In the genomic region with DNA sequence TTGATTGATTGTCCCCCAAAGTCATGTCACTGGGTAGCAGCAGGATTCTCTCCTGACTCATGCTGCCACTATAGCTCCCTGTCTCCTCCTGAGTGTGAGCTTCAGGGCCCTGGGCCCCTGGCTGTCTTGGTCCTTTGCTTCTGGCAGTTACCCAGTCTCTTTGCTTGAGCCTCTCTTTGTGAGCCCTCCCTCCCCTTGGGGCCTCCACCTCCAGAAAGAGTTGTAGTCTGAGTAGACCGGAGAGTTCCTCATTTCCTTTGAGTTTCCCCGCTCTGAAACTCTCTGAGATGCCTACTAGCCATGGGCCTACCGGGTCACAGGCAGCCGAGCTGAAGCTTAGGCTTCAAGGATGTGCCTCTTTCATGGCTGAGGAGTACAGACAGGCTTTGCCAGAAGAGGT, we compare ENCODE assay signal across 32 mouse cellular contexts. TPM values are rescaled to one million over a fixed set of nuclear protein-coding genes. Genes with fewer than 3 reads are reported as not detected.
A peak's percentile ranks its signal among the peaks of the same experiment; 100 is the strongest.
DNase-seq lines count a peak whose midpoint lies in the region; ATAC-seq and TF ChIP-seq lines count a peak whose summit lies in the region.
"Had no signal": no experiment of that assay in that cellular context is flagged by ENCODE, and none has a peak within 500 bp of the region (broad histone marks: within the 10 kb centered on the region; RNA-seq: fewer than 3 reads in every experiment).

No protein-coding gene starts in this region.

- peak overlapping the region; percentile 17; the same call in 1 of the 2 replicates for H3K27ac ChIP-seq in liver, embryonic 12.5 days
- H3K27ac ChIP-seq in liver, postnatal 0 days (ENCODE audit: low read depth): no peak overlapping the region
- H3K27ac ChIP-seq in liver, embryonic 15.5 days (replicated peaks): 0 out of 2 replicates have a peak overlapping the region, but pooled peaks have one; percentile 1
- H3K27ac ChIP-seq in liver, embryonic 11.5 days (ENCODE audit: low read depth, low read length): no peak overlapping the region
- H3K27ac ChIP-seq in MEL (ENCODE audit: control insufficient read depth, low read depth, low read length): no peak overlapping the region
- H3K27ac ChIP-seq: embryonic facial prominence, embryonic 13.5 days; embryonic facial prominence, embryonic 15.5 days; forebrain, embryonic 10.5 days; forebrain, embryonic 12.5 days had no signal

- no peaks in the 10 kb centered on the region for H3K36me3 ChIP-seq in liver, embryonic 12.5 days
- no peaks in the 10 kb centered on the region for H3K36me3 ChIP-seq in liver, postnatal 0 days (replicated peaks; ENCODE audit: insufficient read depth, low read length)
- no peaks in the 10 kb centered on the region for H3K36me3 ChIP-seq in liver, embryonic 15.5 days (replicated peaks)
- H3K36me3 ChIP-seq in liver, embryonic 11.5 days (ENCODE audit: control insufficient read depth, insufficient read depth, low read length): no peaks in the 10 kb centered on the region
- H3K36me3 ChIP-seq in MEL (ENCODE audit: control insufficient read depth in 1 of 2, insufficient read depth in 2 of 2, low read length in 2 of 2): peaks cover 0 to 2% of the 10 kb centered on the region in 2 experiments; a peak in 1 of 4 replicates
- H3K36me3 ChIP-seq: embryonic facial prominence, embryonic 13.5 days; embryonic facial prominence, embryonic 15.5 days; forebrain, embryonic 10.5 days; forebrain, embryonic 12.5 days had no signal

- peaks cover 38% of the 10 kb centered on the region for H3K4me1 ChIP-seq in liver, embryonic 12.5 days
- H3K4me1 ChIP-seq in liver, postnatal 0 days (ENCODE audit: insufficient read depth): peaks cover 6% of the 10 kb centered on the region
- peaks cover 28% of the 10 kb centered on the region for H3K4me1 ChIP-seq in liver, embryonic 15.5 days (replicated peaks)
- peaks cover 7% of the 10 kb centered on the region; the same call in 1 of the 2 replicates for H3K4me1 ChIP-seq in liver, embryonic 11.5 days (replicated peaks; ENCODE audit: control insufficient read depth, insufficient read depth, low read length)
- peaks cover 0 to 15% of the 10 kb centered on the region in 2 experiments; a peak in 2 of 4 replicates for H3K4me1 ChIP-seq in MEL (ENCODE audit: control insufficient read depth in 1 of 2, insufficient read depth in 2 of 2, low read length in 2 of 2)

- TF ChIP-seq POLR2A in MEL (IDR thresholded peaks at IDR 0.05; ENCODE audit: control insufficient read depth in 1 of 2, insufficient read depth in 1 of 2, low read depth in 1 of 2, low read length in 2 of 2, poor library complexity in 1 of 2): no peak

- TF ChIP-seq CTCF in liver, postnatal 0 days (IDR thresholded peaks at IDR 0.05; ENCODE audit: low read depth): no peak
- TF ChIP-seq CTCF in MEL (IDR thresholded peaks at IDR 0.05 in 2 of 3, conservative IDR thresholded peaks at IDR 0.05 in 1 of 3; ENCODE audit: control insufficient read depth in 1 of 3, insufficient read depth in 1 of 3, low read depth in 2 of 3, low read length in 3 of 3, poor library complexity in 1 of 3, severe bottlenecking in 1 of 3): no peak

- H3K9ac ChIP-seq in liver, embryonic 12.5 days: no peak overlapping the region
- H3K9ac ChIP-seq in liver, postnatal 0 days (replicated peaks): no peak overlapping the region
- no peak overlapping the region for H3K9ac ChIP-seq in liver, embryonic 15.5 days
- H3K9ac ChIP-seq in liver, embryonic 11.5 days (ENCODE audit: low read depth, low read length): no peak overlapping the region
- H3K9ac ChIP-seq in MEL (ENCODE audit: control insufficient read depth, low read depth, low read length, poor library complexity, severe bottlenecking): no peak overlapping the region
- H3K9ac ChIP-seq: embryonic facial prominence, embryonic 13.5 days; embryonic facial prominence, embryonic 15.5 days; forebrain, embryonic 12.5 days had no signal

- no peak for DNase-seq in liver, postnatal 0 days
- DNase-seq in liver, embryonic 11.5 days (ENCODE audit: low spot score): no peak
- peak; percentile 51 for DNase-seq in MEL (ENCODE audit: low read depth, low spot score)
- DNase-seq in adrenal gland, postnatal 25 days: no peak
- DNase-seq: adrenal gland, adult 8-10 months; adrenal gland, postnatal 14 days; cerebellum, adult 11 months; cerebellum, adult 18-20 months; cerebellum, adult 8-10 months; cerebellum, adult 9-11 months; cerebellum, postnatal 14 days; cerebellum, postnatal 36 days; embryo, embryonic 11 days had no signal

- no peak for ATAC-seq in liver, embryonic 12.5 days
- ATAC-seq in liver, postnatal 0 days: no peak
- no peak for ATAC-seq in liver, embryonic 15.5 days (ENCODE audit: insufficient read depth)
- ATAC-seq in liver, embryonic 11.5 days (replicated peaks; ENCODE audit: low FRiP score): no peak
- ATAC-seq in CD4-positive, CD25-positive, alpha-beta regulatory T cell, adult 4 months: no peak
- ATAC-seq: activated CD4-positive, CD25-positive, alpha-beta regulatory T cell, adult 4 months; forebrain, embryonic 14.5 days; forebrain, embryonic 16.5 days; Patski had no signal

- no peak for TF ChIP-seq RAD21 in MEL (IDR thresholded peaks at IDR 0.05; ENCODE audit: low read depth, low read length)

- H3K27me3 ChIP-seq in liver, embryonic 12.5 days (replicated peaks): peaks cover 45% of the 10 kb centered on the region; the same call in 1 of the 2 replicates
- peaks cover 5% of the 10 kb centered on the region; the same call in 1 of the 2 replicates for H3K27me3 ChIP-seq in liver, postnatal 0 days (ENCODE audit: insufficient read depth, low read length)
- peaks cover 39% of the 10 kb centered on the region for H3K27me3 ChIP-seq in liver, embryonic 15.5 days
- H3K27me3 ChIP-seq in liver, embryonic 11.5 days (replicated peaks; ENCODE audit: control insufficient read depth, insufficient read depth, low read length): no peaks in the 10 kb centered on the region; the same call in none of the 2 replicates
- H3K27me3 ChIP-seq in MEL (ENCODE audit: control insufficient read depth in 1 of 2, insufficient read depth in 2 of 2, low read length in 2 of 2): no peaks in the 10 kb centered on the region
- H3K27me3 ChIP-seq: embryonic facial prominence, embryonic 15.5 days had no signal

- H3K4me2 ChIP-seq in liver, embryonic 12.5 days: no peak overlapping the region
- H3K4me2 ChIP-seq in liver, postnatal 0 days (ENCODE audit: low read depth, low read length): no peak overlapping the region
- no peak overlapping the region for H3K4me2 ChIP-seq in liver, embryonic 15.5 days
- H3K4me2 ChIP-seq in liver, embryonic 11.5 days: no peak overlapping the region
- H3K4me2 ChIP-seq: embryonic facial prominence, embryonic 13.5 days; embryonic facial prominence, embryonic 15.5 days; forebrain, embryonic 12.5 days had no signal

- no peaks in the 10 kb centered on the region for H3K9me3 ChIP-seq in liver, embryonic 12.5 days (replicated peaks)
- no peaks in the 10 kb centered on the region for H3K9me3 ChIP-seq in liver, postnatal 0 days (ENCODE audit: low read length)
- no peaks in the 10 kb centered on the region for H3K9me3 ChIP-seq in liver, embryonic 15.5 days (replicated peaks)
- H3K9me3 ChIP-seq in liver, embryonic 11.5 days (ENCODE audit: control insufficient read depth, low read length): no peaks in the 10 kb centered on the region
- H3K9me3 ChIP-seq in MEL (replicated peaks; ENCODE audit: insufficient read depth, low read length): no peaks in the 10 kb centered on the region
- H3K9me3 ChIP-seq: embryonic facial prominence, embryonic 15.5 days; forebrain, embryonic 10.5 days; forebrain, embryonic 12.5 days had no signal

- no peak overlapping the region for H3K4me3 ChIP-seq in liver, embryonic 12.5 days
- no peak overlapping the region for H3K4me3 ChIP-seq in liver, postnatal 0 days (ENCODE audit: low read depth, low read length)
- H3K4me3 ChIP-seq in liver, embryonic 15.5 days (replicated peaks): no peak overlapping the region
- no peak overlapping the region for H3K4me3 ChIP-seq in liver, embryonic 11.5 days (ENCODE audit: low read depth, low read length)
- H3K4me3 ChIP-seq in MEL (ENCODE audit: control insufficient read depth in 1 of 2, insufficient read depth in 1 of 2, low read depth in 2 of 2, low read length in 2 of 2): no peak overlapping the region
- H3K4me3 ChIP-seq: embryonic facial prominence, embryonic 13.5 days; embryonic facial prominence, embryonic 15.5 days; erythroblast, embryonic 14.5 days; forebrain, embryonic 10.5 days; forebrain, embryonic 12.5 days had no signal

- WGBS in liver, embryonic 12.5 days (ENCODE audit: insufficient replicate concordance): 46% methylated on average over 4 of the region's 4 CpGs
- 39% methylated on average over 4 of the region's 4 CpGs for WGBS in liver, postnatal 0 days (ENCODE audit: insufficient replicate concordance)
- 45% methylated on average over 4 of the region's 4 CpGs for WGBS in liver, embryonic 15.5 days (ENCODE audit: insufficient replicate concordance)
- WGBS in liver, embryonic 11.5 days: 60% methylated on average over 4 of the region's 4 CpGs

- TF ChIP-seq EP300 in liver, postnatal 0 days (IDR thresholded peaks at IDR 0.05; ENCODE audit: low read depth): no peak
- no peak for TF ChIP-seq EP300 in MEL (IDR thresholded peaks at IDR 0.05; ENCODE audit: low read depth in 1 of 2, low read length in 2 of 2)

- H3K79me2 ChIP-seq in MEL (ENCODE audit: control insufficient read depth, insufficient read depth, low read length, poor library complexity): no peaks in the 10 kb centered on the region

RNA-seq across cellular contexts. Expression of gene Disp2, which starts 14.1 kb away (rescaled TPM):
- 0.35 and 0.37 TPM in 2 replicates for polyA plus RNA-seq in liver, embryonic 12.5 days (2016; fragmentation: Nextera tagmentation; extraction: Ambion mirVana)
- 0.06 and 0.14 TPM in 2 replicates for polyA plus RNA-seq in liver, postnatal 0 days (2015; fragmentation: Nextera tagmentation; extraction: Ambion mirVana)
- polyA plus RNA-seq in liver, embryonic 15.5 days (2015; fragmentation: Nextera tagmentation; extraction: Ambion mirVana): 0.26 and 0.32 TPM in 2 replicates
- polyA plus RNA-seq in liver, embryonic 11.5 days (2014; fragmentation: Nextera tagmentation; extraction: Ambion mirVana): 0.32 and 0.60 TPM in 2 replicates
- total RNA-seq in MEL (2012; rRNA removed): 0.15 and 0.29 TPM in 2 replicates
- under 1 TPM in 1 of 2 experiments, not detected in 1; 0.43 TPM for polyA plus RNA-seq in MEL (2012; ENCODE audit: insufficient read depth in 1 of 2, insufficient read length in 2 of 2, low read depth in 1 of 2, low replicate concordance in 2 of 2, missing spikeins in 1 of 2)
- 23.0 and 37.8 TPM in 2 replicates for total RNA-seq in adrenal gland, postnatal 25 days (2021)
- not detected for polyA plus RNA-seq in CD4-positive, CD25-positive, alpha-beta regulatory T cell, adult 4 months (2017; shearing (Covaris generic))
- total RNA-seq: common myeloid progenitor, adult 5-6 weeks had no signal
- polyA plus RNA-seq: erythroblast, embryonic 14.5 days had no signal

RNA-seq across cellular contexts. Expression of gene Knstrn, which starts 20.2 kb away (rescaled TPM):
- polyA plus RNA-seq in liver, embryonic 12.5 days (2016; fragmentation: Nextera tagmentation; extraction: Ambion mirVana): 92.8 and 95.2 TPM in 2 replicates
- polyA plus RNA-seq in liver, postnatal 0 days (2015; fragmentation: Nextera tagmentation; extraction: Ambion mirVana): 28.8 and 31.4 TPM in 2 replicates
- 67.2 and 73.9 TPM in 2 replicates for polyA plus RNA-seq in liver, embryonic 15.5 days (2015; fragmentation: Nextera tagmentation; extraction: Ambion mirVana)
- 127 TPM in 2 replicates for polyA plus RNA-seq in liver, embryonic 11.5 days (2014; fragmentation: Nextera tagmentation; extraction: Ambion mirVana)
- 80.6 and 83.6 TPM in 2 replicates for total RNA-seq in MEL (2012; rRNA removed)
- 100 to 1,000 TPM; 132 to 138 TPM for polyA plus RNA-seq in MEL (2012; ENCODE audit: insufficient read depth in 1 of 2, insufficient read length in 2 of 2, low read depth in 1 of 2, low replicate concordance in 2 of 2, missing spikeins in 1 of 2)
- total RNA-seq in adrenal gland, postnatal 25 days (2021): 7.6 and 10.7 TPM in 2 replicates
- 10 to 100 TPM; 12.8 to 15.2 TPM for polyA plus RNA-seq in CD4-positive, CD25-positive, alpha-beta regulatory T cell, adult 4 months (2017; shearing (Covaris generic))

RNA-seq across cellular contexts. Expression of gene Phgr1, which starts 21.1 kb away (rescaled TPM):
- not detected in 2 replicates for polyA plus RNA-seq in liver, embryonic 12.5 days (2016; fragmentation: Nextera tagmentation; extraction: Ambion mirVana)
- not detected in 2 replicates for polyA plus RNA-seq in liver, postnatal 0 days (2015; fragmentation: Nextera tagmentation; extraction: Ambion mirVana)
- not detected in 2 replicates for polyA plus RNA-seq in liver, embryonic 15.5 days (2015; fragmentation: Nextera tagmentation; extraction: Ambion mirVana)
- polyA plus RNA-seq in liver, embryonic 11.5 days (2014; fragmentation: Nextera tagmentation; extraction: Ambion mirVana): not detected in 2 replicates
- not detected in 2 replicates for total RNA-seq in MEL (2012; rRNA removed)
- not detected for polyA plus RNA-seq in MEL (2012; ENCODE audit: insufficient read depth in 1 of 2, insufficient read length in 2 of 2, low read depth in 1 of 2, low replicate concordance in 2 of 2, missing spikeins in 1 of 2)
- not detected in 2 replicates for total RNA-seq in adrenal gland, postnatal 25 days (2021)
- polyA plus RNA-seq in CD4-positive, CD25-positive, alpha-beta regulatory T cell, adult 4 months (2017; shearing (Covaris generic)): not detected
- total RNA-seq: adrenal gland, adult 18-20 months; adrenal gland, adult 8-10 months; adrenal gland, postnatal 14 days; adrenal gland, postnatal 4 days; common myeloid progenitor, adult 5-6 weeks; ES-E14 had no signal
- polyA plus RNA-seq: activated CD4-positive, CD25-positive, alpha-beta regulatory T cell, adult 4 months; brain, embryonic 14.5 days; C2C12; embryonic facial prominence, embryonic 11.5 days; embryonic facial prominence, embryonic 13.5 days; erythroblast, embryonic 14.5 days; forebrain, embryonic 10.5 days; forebrain, embryonic 12.5 days; forebrain, embryonic 14.5 days; forebrain, embryonic 16.5 days; Patski had no signal

RNA-seq across cellular contexts. Expression of gene Ccdc9b, which starts 31.2 kb away (rescaled TPM):
- 0.36 and 0.39 TPM in 2 replicates for polyA plus RNA-seq in liver, embryonic 12.5 days (2016; fragmentation: Nextera tagmentation; extraction: Ambion mirVana)
- polyA plus RNA-seq in liver, postnatal 0 days (2015; fragmentation: Nextera tagmentation; extraction: Ambion mirVana): 0.36 and 0.52 TPM in 2 replicates
- polyA plus RNA-seq in liver, embryonic 15.5 days (2015; fragmentation: Nextera tagmentation; extraction: Ambion mirVana): 0.20 and 0.29 TPM in 2 replicates
- 0.14 and 0.19 TPM in 2 replicates for polyA plus RNA-seq in liver, embryonic 11.5 days (2014; fragmentation: Nextera tagmentation; extraction: Ambion mirVana)
- 1.3 and 1.7 TPM in 2 replicates for total RNA-seq in MEL (2012; rRNA removed)
- 1 to 10 TPM in 1 of 2 experiments, not detected in 1; 2.4 TPM for polyA plus RNA-seq in MEL (2012; ENCODE audit: insufficient read depth in 1 of 2, insufficient read length in 2 of 2, low read depth in 1 of 2, low replicate concordance in 2 of 2, missing spikeins in 1 of 2)
- 6.1 and 8.1 TPM in 2 replicates for total RNA-seq in adrenal gland, postnatal 25 days (2021)
- polyA plus RNA-seq in CD4-positive, CD25-positive, alpha-beta regulatory T cell, adult 4 months (2017; shearing (Covaris generic)): not detected
- polyA plus RNA-seq: activated CD4-positive, CD25-positive, alpha-beta regulatory T cell, adult 4 months; erythroblast, embryonic 14.5 days had no signal

RNA-seq across cellular contexts. Expression of gene Inafm2, which starts 48.1 kb away (rescaled TPM):
- polyA plus RNA-seq in liver, embryonic 12.5 days (2016; fragmentation: Nextera tagmentation; extraction: Ambion mirVana): 23.1 TPM in 2 replicates
- 14.0 and 14.7 TPM in 2 replicates for polyA plus RNA-seq in liver, postnatal 0 days (2015; fragmentation: Nextera tagmentation; extraction: Ambion mirVana)
- 12.3 and 12.6 TPM in 2 replicates for polyA plus RNA-seq in liver, embryonic 15.5 days (2015; fragmentation: Nextera tagmentation; extraction: Ambion mirVana)
- polyA plus RNA-seq in liver, embryonic 11.5 days (2014; fragmentation: Nextera tagmentation; extraction: Ambion mirVana): 32.3 and 33.0 TPM in 2 replicates
- 6.7 and 8.6 TPM in 2 replicates for total RNA-seq in MEL (2012; rRNA removed)
- polyA plus RNA-seq in MEL (2012; ENCODE audit: insufficient read depth in 1 of 2, insufficient read length in 2 of 2, low read depth in 1 of 2, low replicate concordance in 2 of 2, missing spikeins in 1 of 2): 10 to 100 TPM in 1 of 2 experiments, not detected in 1; 14.5 TPM
- 33.9 and 37.3 TPM in 2 replicates for total RNA-seq in adrenal gland, postnatal 25 days (2021)
- polyA plus RNA-seq in CD4-positive, CD25-positive, alpha-beta regulatory T cell, adult 4 months (2017; shearing (Covaris generic)): 10 to 100 TPM; 18.6 to 20.6 TPM

Comparison
In these comparisons a context has a peak if more than half of its experiments do, and no peak if none do; other contexts are left out.
1. H3K27ac ChIP-seq: peak in liver, embryonic 12.5 days (single experiment) and liver, embryonic 15.5 days (single experiment); none in liver, postnatal 0 days (single experiment), liver, embryonic 11.5 days (single experiment) and MEL (single experiment).